Mouse (Mus musculus) lung, postnatal 0 days (tissue): ENCODE results near the gene Gbf1.

Experiments used
- CTCF ChIP-seq: IDR thresholded peaks from 2 replicates; pipeline ENCODE4 v1.5.1; 2016; ENCODE audit warnings: antibody characterized with exemption, mild to moderate bottlenecking
- EP300 ChIP-seq: IDR thresholded peaks from 2 replicates; pipeline ENCODE4 v1.6.1; 2016; ENCODE audit warnings: antibody characterized with exemption, mild to moderate bottlenecking, control low read depth

GRCm38 (mm10) chr19:46140324-46140723 is 12.0 kb upstream of the Gbf1 start:
- TF ChIP-seq EP300 (no peak), CTCF (no peak)
